Mouse (Mus musculus): ENCODE measurements at regions not wholly inside any gene's neighbourhood (a gene's known extent, or its start where the extent isn't known, plus 50 kb on each side); places are given as distances from the start of the nearest gene placed in this dataset.
A peak's percentile ranks its signal among the peaks of the same experiment; 100 is the strongest.
"Not testable (repeated sequence)": the region's sequence is repeated elsewhere in the genome, so short reads cannot be mapped to it uniquely, and the experiment has no call there.

DNA sequence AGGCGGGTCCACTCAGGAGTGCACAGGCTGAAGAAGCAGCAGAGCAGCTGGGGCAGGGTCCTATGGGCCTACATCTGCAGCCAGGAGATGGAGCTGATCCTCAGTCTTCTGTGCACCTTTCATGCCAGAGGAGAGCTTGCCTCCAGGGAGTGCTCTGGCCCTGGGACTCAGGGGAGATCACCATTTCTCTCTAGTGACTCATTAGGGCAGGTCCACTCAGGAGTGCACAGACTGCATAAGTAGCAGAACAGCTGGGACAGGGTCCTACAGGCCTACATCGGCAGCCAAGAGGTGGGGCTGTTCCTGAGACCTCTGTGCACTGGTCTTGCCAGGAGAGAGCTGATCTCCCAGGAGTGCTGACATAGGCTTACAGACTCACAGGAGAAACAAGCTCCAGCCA is 159.4 kb upstream of the Gm21897 start:
- DNase-seq (ENCODE audit: low spot score) = no peak

DNA sequence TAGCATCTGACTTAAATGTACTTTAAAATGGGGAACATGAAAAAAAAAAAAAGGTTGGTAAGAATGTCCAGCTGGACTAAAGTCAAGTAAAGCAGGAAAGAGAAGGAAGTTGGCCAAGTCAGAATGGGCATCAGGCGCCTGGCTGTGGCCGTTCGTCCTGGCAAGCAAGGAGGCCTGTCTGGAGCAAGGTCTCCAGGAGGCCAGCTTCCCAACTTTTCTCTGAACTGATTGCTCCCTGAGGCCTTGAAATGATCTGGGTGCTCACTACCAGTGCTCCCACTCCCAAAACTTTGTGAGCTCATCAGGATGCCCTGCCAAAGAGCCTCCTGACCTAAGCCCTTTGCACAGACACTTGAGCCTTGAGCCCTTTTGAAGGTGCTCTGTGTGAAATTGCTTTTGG is 141.7 kb upstream of the Gm21897 start:
- no peak for DNase-seq (ENCODE audit: low spot score)

DNA sequence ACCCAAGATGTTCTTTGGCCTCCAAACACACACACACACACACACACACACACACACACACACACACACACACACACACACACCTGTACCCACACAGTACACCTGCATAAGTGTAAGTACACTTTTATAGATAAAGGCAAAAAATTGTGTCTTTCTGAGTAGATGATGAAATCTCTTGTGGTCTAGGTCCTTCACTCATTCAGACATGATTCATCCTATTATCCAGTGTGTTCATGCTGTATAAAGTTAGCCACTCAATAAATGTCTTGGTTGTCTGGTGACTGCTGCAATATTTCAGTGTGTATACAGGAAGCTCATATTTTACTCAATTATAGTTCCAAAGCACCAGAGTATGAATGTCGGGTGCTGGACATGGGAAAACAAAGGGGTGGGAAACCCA is 131.5 kb upstream of the Gm21897 start:
- no peak for DNase-seq (ENCODE audit: low spot score)

DNA sequence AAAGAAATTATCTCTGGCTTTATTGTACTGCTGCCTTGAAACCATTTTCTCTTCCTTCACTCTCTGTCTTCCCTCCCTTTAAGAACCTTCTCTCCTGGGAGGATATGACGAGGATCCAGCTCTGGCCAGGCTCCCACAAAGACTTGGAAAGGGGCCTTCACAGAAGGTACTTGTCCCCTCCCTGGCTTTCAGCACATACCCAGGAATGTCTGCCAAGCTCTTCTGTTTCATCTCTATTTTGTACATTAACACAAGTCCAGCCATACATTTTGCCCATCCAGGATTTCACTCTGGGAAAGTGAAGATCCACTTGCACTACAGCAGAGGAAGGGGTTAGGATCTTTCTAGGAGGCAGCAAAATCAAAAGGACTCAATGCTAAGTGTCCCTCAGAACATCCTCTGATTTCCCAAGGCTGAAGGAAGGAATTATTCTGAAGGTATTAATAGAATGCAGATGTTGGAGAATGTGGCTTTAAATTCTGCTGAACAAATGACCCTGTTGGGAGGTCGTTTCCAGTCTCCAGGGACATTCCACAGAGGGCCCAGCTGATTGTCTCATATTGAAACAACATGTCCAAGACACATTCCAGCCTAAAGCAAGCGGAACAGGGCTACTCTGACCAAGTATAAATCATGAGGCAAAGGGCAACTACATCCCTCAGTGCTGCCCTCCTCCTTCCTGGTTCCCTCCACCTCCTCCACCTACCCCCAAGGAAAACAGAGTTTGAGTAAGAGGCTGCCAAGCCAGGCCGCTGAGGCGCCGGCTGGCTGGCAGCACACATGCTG is 122.1 kb upstream of the Gm21897 start:
- DNase-seq (ENCODE audit: low spot score) = peak; percentile 46

DNA sequence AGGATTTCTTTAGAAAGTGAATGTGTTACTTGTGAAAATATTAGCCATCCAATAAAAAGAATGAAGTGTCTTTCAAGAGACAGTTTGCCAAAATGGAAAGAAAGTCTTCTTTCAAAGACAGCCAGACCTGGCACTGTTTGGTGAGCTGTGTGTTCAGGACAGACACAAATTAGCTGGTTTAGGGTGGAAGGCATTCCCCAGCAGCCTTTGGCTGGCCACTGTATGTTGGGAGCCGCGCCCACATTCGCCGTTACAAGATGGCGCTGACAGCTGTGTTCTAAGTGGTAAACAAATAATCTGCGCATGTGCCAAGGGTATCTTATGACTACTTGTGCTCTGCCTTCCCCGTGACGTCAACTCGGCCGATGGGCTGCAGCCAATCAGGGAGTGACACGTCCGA is 121.3 kb upstream of the Gm21897 start:
- not testable (repeated sequence) for DNase-seq (ENCODE audit: low spot score)

DNA sequence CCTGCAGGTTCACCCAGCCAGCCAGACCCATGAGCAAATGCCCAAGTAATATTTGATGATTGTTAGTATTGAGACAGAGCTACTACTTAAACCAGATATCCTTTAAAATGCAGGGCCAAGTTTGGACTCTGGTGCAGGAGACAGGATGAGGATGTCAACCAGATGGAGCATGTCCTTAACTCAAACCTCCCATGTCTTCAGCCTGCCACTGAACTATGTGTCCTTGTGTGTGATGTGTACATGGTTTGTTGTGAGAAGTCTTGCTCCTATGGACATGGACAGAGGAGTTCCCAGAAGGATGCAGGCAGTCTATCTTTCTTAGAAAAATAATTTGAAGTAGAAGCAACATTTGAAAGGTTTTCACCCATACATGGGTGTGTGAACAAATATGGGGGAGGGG is 120.4 kb upstream of the Gm21897 start:
- DNase-seq (ENCODE audit: low spot score) = peak; percentile 24

DNA sequence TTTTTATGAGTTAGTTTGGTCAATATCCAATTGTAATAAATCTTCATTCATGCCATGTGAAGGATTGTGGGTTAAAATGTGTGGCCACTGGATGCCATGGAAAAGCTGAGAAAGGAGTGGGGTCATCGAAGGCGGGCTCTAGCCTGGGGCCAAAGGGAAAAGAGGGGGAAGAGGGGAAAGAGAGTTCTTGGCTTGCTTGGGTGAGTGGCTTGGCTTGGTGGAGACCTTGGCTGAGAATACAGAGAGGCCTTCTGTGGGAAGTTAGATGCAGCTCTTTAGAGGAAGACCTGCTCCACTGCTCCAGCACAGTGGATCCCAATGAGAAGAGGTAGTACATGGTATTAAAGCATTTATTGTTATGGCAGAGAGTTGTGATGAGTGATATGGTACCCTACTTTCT is 101.3 kb upstream of the Gm21897 start:
- no peak for DNase-seq (ENCODE audit: low spot score)

DNA sequence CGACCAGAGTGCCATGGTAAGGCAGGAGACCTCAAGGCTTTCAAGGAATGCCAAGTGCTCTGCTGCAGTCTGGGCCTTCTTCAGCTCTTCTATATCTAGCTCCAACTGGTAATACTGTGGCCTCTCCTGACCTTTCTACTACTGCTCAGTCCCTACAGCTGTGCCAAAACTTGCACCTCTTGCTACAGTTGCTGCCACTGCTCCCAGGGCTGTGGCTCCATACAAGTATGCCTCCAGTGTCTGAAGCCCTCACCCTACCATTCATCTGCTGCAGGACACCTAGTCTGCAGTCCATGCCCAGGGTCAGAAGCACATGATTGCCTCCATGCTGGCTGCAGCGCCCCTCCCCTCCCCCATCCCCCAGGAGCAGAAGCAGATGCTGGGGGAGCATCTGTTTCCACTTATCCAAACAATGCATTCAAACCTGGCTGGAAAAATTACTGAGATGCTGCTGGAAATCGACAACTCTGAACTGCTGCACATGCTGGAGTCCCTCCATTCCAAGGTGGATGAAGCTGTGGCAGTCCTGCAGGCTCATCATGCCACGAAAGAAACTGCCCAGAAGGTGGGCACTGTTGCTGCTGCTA is 96.2 kb upstream of the Gm21897 start:
- no peak for DNase-seq (ENCODE audit: low spot score)

DNA sequence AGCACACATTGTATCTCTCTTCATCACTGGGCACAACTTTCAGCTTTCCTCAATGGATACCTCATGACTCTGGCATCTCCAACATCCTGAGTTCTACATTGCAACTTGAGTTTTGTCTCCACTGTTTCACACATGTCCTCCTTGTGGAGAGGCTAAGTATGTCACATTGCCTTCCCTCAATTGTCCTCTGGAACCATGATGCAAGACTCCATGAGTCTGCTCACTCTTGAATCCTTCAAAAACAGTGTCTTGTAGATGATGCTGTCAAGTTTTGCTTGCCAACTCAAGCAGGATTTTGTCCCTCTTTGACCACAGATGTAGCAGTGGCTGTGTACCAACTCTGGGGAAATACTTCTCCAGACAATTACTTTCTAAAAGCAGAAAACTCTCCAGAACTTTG is 79.4 kb upstream of the Gm21897 start:
- peak; percentile 1 for DNase-seq (ENCODE audit: low spot score)

DNA sequence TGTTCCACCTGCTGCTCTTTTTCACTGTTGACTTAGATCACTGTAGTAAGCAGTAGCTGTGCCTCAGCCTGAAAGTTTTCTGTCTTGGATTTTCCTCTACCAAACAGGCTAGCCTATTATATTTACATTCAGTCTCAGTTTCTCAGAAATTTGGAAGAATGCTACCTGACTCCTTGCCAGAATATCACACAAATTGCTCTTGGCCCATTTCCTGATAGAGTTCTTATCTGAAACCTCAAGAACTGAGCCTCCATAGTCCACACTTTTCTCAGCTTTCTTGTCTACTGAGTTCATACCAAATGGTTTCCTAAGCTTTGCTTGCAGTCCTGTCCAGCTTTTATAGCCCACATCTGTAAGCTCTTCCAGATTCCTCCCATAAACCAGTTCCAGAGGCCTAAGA is 78.8 kb upstream of the Gm21897 start:
- DNase-seq (ENCODE audit: low spot score) = no peak

DNA sequence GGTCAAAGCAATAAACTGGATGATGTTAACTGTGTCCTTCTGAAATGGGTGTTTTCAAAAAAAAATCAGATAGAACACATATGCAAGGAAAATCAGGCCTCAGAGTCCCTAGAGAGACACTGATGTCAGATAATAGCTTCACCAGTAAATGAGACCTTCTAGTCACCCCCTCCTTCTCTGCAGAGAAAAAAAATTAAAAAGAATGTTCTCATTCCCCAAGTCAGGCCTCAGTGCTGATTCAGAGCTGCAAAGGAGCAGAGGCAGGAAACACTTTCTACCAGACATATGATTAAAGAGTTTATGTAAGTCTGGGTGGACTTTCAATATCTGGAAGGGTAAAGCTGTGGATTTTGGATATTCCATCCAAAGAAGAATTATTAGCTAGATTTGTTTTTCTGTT is 67.1 kb upstream of the Gm21897 start:
- no peak for DNase-seq (ENCODE audit: low spot score)

DNA sequence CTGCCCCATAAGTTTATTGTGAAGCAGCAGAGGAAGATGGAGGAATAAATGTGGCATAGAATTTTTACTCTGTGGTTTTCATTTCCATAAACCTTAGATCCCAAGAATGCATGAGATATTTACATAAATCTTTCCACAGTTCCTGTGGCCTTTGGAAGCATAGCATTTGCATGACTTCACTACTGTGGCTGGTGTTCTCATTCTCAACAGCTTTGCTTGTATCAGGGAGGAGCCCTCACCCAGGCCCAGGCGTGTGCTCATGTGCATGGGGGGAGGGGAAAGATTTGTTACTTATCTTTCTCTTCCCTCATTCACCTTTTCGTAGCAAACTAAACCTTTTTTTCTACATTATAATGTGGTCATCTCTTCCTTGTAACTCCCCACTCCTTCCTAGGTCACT is 65.6 kb upstream of the Gm21897 start:
- DNase-seq (ENCODE audit: low spot score) = no peak

DNA sequence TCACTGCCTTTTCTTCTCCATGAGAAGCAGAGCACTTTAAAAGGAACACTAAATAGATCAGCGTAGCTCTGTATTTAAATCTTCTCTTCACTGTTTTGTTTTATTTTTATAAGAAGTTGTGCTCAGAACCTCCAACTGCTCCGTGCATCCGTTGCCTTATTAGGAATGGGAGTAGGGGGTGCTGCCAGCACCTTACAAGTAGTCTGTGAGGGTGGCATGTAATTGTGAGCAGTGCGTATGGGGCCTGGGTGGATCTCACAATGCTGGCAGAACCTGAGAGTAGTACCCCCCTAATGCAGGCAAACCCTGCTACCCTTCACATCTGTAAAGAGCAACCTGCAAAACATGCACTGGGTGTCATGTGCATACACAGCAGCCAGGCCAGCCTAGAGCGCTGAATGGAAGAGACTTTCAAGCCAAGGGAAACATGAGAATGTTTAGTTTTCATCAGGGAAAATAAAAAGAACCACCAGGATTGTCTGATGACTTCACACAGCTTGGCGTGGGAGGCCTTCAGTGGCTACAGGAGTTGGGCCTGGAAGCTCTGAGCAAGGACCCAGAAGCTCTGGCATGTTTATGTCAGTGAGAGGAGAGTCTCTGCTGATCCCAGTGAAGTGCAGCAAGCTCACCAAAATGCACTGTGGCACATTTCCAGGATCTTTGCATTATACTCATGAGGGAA is 64.5 kb upstream of the Gm21897 start:
- no peak for DNase-seq (ENCODE audit: low spot score)

DNA sequence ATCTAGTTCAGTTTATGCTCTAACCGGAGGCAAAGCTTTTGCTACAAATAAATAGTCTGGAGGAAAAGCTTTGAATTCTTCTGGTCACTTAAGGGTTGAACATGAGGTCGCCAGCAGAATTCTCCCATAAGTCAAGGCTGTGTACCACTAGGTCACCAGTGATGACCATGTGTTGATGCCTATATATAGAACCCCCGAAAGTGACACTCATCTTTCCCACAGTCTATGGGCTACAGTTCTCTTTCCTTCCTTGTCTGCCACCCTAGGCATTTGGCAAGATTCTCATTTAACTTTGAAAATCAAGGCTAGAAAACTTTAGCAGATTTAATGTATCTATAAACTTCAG is 63.9 kb upstream of the Gm21897 start:
- no peak for DNase-seq (ENCODE audit: low spot score)

DNA sequence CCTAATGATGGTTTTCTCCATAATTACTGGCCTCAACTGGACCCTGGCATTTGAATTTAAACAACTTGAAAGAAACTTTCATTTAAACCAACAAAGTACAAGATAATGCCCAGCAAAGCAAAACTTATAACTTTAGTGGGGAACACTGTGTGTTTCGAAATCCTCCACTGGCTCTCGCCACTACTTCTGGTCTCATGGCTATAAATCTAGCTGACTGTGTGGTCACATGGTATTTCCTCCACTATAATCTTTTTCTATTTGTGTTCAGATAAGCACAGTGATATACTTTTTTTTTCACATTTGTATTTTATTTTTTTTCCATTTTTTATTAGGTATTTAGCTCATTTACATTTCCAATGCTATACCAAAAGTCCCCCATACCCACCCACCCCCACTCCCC is 62.6 kb upstream of the Gm21897 start:
- no peak for DNase-seq (ENCODE audit: low spot score)

DNA sequence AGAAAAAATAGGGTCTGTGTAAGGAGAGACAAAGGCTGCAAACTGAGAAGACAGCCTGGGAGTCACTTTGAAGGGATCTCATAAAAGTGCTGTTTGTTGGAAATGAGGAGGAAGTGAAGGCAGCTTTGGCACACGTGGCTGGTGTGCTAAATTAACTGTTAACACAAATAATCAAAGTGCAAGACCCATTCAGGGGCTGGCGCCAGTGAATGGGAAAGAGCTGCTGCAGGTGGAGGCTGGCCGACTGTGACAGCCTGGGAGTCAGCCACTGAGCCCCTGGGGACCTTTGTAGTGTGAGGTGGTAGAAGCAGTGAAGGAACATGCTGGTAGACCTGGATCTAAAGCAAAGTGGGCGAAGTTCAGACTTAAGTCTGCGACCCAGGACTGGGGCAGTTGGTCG is 57.8 kb upstream of the Gm21897 start:
- no peak for DNase-seq (ENCODE audit: low spot score)

DNA sequence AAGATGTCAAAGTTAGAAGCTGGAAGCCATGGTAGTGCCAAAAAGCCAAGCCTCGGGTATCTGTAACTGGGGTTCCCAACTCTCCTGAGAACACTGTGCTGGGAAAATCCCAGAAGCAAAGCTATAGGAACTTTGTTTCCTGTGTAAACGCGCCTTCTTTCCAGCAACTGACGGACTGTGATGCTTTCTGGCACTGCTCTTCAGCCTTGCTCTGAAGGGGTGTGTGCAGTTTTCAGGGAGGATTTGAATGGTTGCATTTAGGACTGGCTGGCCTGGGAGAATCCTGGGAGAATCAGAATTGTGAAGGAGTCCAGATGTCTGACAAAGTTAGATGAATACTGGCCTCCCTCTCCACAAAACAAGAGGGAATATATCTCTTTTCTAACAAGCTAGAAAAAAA is 57.2 kb upstream of the Gm21897 start:
- DNase-seq (ENCODE audit: low spot score) = no peak
